Mouse (Mus musculus) cerebellum, postnatal 36 days (tissue): ENCODE data around the gene Vamp9.

Source experiments
- DNase-seq, 2 experiments: peaks; one replicate each; pipeline ENCODE4 v3.0.0; 2021 to 2022; ENCODE audit warnings: mixed read lengths in 2 of 2

Gene Vamp9

GRCm38 (mm10) chr5:99906181-99906956 lies at the start of gene Vamp9:
Vamp9 (plus strand) TSS chr5:99906254.
- DNase-seq: peak; percentile 88 to 93

DNA sequence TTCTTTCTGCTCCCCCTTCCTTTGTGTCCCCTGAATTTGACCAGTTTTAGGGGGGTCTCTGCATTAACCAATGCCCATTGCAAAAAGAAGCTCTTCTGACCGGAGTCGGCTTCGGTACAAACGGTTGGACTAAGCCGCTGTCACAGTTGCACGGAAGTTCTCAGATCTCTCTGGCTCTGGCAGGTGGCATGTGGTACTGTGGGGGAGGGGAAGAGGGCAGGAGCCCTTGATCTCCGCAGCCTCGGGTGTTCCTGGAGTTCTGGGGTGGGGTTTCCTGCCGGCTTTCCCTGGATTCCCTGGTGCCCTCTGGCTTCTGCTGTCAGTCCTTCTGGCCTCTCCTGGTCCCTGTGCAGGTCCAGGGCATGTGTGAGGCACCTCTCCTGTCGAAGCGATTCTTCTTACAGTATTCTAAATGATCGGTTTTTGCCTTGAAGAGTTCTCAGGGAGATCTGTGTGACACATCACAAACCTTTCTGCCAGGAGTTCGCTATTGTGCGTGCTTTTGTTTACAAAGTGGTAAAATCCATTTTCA lies 48.9 kb upstream of the Vamp9 start:
- no peak for DNase-seq

GRCm38 (mm10) chr5:99859637-99860433 lies 46.2 kb upstream of the Vamp9 start:
- DNase-seq: no peak

DNA sequence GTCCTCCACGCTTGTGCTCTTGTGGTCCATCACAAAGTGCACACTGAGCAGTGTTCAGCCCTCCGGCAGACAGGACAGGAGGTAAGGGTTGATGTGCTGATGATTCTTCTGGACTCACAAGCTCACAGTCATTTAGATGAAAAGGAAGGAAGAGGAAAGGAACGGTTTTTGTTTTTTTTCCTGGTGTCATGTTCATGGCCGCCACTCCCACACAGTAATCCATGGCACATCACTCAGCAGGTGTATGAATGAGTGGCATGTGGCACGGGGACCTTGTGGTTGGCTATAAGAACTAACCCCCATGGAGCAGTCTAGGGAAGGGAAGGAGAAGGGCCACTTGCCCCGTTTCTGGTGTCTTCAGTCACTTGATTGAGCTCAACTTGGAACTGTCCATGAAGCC lies 44.2 kb upstream of the Vamp9 start:
- no peak for DNase-seq

GRCm38 (mm10) chr5:99863656-99864380 lies 42.2 kb upstream of the Vamp9 start:
- peak; percentile 38 to 39 for DNase-seq

DNA sequence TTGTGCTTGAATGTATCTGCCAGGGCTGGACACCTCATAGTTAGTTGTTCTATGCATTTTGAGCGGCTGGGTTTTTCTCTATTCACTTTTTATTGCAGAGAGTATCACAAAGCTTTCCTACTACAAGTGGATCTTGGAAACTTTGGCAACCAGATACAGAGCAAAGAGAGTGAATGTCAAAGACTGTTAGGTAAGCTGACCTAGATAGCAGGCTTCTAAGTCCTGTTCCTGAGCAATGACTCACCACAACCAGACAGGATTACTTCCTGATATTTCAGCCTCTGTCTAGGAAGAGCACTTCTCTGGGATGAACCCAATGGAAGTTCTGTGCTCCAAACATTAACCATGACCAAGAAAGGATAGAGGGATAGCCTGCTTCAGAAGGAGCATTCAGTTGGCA lies 40.3 kb upstream of the Vamp9 start:
- no peak for DNase-seq

DNA sequence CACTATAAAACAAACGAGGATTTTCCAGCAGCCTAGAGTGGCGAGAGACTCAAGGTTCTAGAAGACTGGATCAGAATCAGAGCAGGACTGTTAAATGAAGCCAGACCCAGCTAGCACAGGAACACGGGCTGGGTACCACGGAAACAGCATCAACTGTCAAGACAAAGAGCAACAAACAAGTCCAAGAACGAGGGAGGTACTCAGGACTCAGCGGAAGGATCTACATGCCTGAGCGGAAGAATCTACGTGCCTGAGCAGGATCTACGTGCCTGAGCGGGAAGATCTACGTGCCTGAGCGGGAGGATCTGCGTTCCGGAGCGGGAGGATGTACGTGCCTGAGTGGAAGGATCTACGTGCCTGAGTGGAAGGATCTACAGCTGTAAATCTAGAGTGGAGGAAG lies 37.8 kb upstream of the Vamp9 start:
- DNase-seq: no peak

GRCm38 (mm10) chr5:99868923-99869322 lies 37.1 kb upstream of the Vamp9 start:
- no peak for DNase-seq

DNA sequence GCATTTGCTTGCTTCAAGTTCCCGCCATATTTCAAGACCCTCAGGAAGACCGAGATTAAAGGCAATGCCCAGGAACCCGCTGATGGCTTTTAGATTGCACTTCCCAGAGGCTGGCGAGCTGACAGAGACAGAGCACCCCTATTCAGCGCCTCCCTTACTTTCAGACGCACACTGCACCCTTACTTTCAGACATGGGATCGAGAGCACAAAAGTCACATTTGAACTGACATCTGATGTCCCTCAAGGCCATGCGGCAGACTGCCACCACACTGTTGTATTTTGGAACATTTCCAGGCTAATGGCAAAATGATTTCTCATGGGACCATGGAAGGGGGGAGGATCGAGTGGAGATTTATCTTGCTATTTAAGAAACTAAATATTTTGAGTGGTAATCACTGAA lies 28.5 kb upstream of the Vamp9 start:
- DNase-seq: no peak

DNA sequence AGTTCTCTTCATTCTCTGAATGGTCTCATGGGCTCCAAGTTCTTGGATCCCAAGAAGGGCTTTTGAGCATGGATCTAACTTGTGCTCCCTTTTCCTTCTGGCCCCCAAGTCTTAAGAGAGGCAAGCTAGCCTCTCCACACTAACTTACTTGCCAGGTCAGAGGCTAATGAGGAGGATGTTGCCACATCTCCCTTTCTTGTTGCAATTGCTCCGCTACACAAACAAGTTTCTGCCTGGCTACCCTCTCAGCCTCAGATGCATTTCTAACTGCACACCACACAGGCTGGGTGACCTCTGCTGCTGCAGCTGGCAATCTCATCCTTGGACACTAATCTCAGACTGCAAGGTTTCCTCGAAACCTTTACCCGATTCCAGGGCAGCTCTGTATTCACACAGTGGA lies 23.6 kb upstream of the Vamp9 start:
- DNase-seq: no peak

DNA sequence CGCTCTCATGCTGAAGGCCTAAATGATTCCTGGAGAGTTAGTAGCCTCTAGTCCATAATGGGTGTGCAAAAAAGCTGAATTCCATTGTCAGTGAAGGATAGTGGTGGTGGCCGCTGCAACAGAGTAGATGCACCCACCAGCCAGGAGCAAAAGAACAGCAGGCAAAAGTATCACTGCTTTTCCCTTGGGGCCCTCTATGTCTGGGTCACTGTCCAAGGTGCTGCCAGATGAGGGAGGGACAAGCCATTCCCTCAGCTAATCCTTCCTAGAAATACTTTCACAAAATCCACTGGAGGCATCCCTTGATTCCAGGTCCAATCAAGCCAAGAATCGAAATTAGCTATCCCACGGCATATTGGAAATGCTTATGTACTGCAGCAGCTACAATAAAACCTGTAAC lies 22.0 kb upstream of the Vamp9 start:
- no peak for DNase-seq

DNA sequence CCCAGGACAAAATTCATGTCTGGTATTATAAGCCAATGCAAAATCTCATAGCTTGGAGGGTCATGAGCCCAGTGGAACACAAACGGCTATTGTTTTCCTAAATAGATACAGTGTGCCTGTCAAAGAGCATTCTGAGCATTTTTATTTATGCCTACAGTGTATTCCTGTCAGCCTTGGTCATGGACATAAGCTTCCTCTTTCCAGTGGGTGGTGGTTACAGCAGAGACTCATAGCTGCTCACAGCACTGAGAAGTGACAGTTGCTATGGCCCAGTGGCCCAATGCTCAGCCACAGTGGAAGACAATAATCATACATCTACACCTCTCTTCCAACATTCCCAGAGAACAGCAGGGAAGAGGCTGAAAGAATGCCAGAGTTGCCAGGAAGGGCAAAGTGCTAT lies 18.9 kb upstream of the Vamp9 start:
- DNase-seq: no peak

DNA sequence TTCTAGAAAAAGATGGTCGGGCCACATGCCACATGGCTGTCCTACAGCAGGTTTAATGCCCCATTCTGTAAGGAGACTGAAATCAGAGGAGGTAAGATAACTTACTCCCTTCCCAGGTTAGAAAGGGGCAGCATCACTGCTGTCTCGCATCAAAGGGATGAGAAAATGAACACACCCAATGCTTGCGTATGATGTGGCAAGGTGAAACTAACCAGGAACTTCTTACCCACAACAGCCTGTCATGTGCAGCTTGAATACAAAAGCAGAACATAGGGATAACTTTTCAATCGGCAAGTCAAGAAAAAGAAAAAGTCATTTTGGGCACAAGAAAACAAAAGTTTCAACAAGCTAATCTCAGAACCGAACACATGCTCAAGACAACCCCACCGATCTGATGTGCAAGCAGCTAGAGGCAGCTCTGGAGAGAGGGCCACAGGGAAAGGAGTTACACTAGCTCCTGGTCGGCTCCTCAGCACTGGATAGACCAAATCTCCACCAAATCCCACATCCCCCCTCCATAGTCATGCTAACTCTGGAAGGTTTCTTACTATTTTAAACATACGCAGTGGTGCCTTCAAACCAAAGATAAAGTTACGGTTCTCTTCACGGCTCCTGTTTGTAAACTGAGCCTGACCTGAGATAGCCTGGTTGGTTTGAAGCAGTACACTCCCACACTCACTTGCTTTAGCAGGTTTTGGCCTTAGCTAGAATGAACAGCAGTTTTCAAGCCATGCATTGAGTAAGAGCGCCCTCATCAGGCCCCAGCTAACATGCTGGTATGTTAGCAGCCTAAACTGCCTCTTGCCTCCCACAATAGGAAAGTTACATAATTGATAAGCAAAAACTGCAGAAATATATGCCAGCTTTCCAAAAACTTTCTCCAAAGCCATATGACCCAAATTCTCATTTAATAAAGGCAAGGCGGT lies 14.3 kb upstream of the Vamp9 start:
- DNase-seq: peak; percentile 60 to 62

GRCm38 (mm10) chr5:99900041-99900440 lies 6.0 kb upstream of the Vamp9 start:
- DNase-seq: peak; percentile 31 to 42

- no peak for DNase-seq
These were observed 323 bp upstream of the Vamp9 start for GRCm38 (mm10) chr5:99905731-99906130.

GRCm38 (mm10) chr5:99915494-99915893 lies 9.4 kb downstream of the Vamp9 start:
- no peak for DNase-seq

GRCm38 (mm10) chr5:99922033-99922432 lies 16.0 kb downstream of the Vamp9 start:
- DNase-seq: no peak

DNA sequence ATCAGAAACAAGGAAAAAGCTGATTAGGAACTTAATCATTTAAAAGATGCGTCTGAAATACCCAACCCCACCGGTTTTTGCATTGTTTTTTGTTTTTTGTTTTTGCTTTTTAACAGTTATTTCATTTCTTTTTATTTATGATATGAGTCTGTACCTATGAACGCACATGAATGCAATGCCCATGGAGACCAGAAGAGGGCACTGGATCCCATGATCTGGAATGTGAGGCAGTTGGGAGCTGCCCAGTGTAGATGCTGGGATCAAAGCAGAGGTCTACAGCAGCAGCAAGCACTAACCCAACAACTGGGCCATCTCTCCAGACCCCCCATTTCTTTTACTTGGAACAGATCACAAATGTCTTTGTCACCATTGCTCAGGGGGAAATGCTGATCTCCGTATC lies 21.9 kb downstream of the Vamp9 start:
- peak; percentile 14 to 20 for DNase-seq

GRCm38 (mm10) chr5:99931910-99932309 lies 25.9 kb downstream of the Vamp9 start:
- DNase-seq: no peak

- DNase-seq: no peak
These were observed 33.4 kb downstream of the Vamp9 start for GRCm38 (mm10) chr5:99939440-99939839.

DNA sequence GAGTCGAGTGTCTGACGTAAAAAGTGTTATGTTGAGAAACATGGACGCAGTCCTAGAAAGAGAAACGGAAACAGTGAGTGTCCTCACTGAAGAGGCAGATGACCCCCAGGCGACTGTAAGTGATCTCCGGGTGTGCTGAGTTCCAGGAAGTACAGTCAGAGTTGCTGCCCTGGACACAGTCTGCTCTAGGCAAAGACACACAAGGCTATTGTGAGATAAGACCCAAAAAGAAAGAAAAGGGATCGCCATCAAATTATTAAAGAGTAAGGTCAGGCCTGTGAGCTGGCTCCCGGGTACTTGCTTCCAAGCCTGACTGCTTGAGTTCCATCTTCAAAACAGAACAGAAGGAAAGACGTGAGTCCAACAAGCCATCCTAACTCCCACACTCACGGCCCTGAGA lies 35.2 kb downstream of the Vamp9 start:
- no peak for DNase-seq
